Mouse (Mus musculus) myocyte (in vitro differentiated cells): Measurements from ENCODE around the gene Gm11172. TPM values are rescaled to one million over a fixed set of nuclear protein-coding genes. Genes with fewer than 3 reads are reported as not detected.

Experiments
- H3K27me3 ChIP-seq: one replicate; pipeline ENCODE4 v1.6.1; 2011; ENCODE audit not compliant: control insufficient read depth, insufficient read depth, insufficient read length
- H3K36me3 ChIP-seq: one replicate; pipeline ENCODE4 v1.6.1; 2011; ENCODE audit not compliant: control insufficient read depth, insufficient read depth
- H3K4me2 ChIP-seq: one replicate; pipeline ENCODE4 v1.6.1; 2011; ENCODE audit warnings: low read depth, control low read depth
- H3K4me3 ChIP-seq: one replicate; pipeline ENCODE4 v1.5.1; 2011; ENCODE audit warnings: mild to moderate bottlenecking, control low read depth, moderate library complexity
- H3K79me2 ChIP-seq: one replicate; pipeline ENCODE4 v1.6.1; 2011; ENCODE audit not compliant: control insufficient read depth, insufficient read depth
- H3ac ChIP-seq: one replicate; pipeline ENCODE4 v1.6.1; 2011; ENCODE audit not compliant: control insufficient read depth, insufficient read length
- CEBPB ChIP-seq: IDR thresholded peaks from 2 replicates; pipeline ENCODE4 v1.6.1; 2011; ENCODE audit warnings: mild to moderate bottlenecking, moderate library complexity; ENCODE audit not compliant: poor library complexity, insufficient read depth, severe bottlenecking
- E2F4 ChIP-seq: IDR thresholded peaks from one replicate; pipeline ENCODE4 v1.6.1; 2011; ENCODE audit warnings: mild to moderate bottlenecking, control low read depth, moderate library complexity; ENCODE audit not compliant: insufficient read depth
- MAX ChIP-seq: IDR thresholded peaks from one replicate; pipeline ENCODE4 v1.6.1; 2011; ENCODE audit warnings: low read depth, mild to moderate bottlenecking, control low read depth
- MYOD1 ChIP-seq, 3 experiments: IDR thresholded peaks; one replicate each; pipeline ENCODE4 v1.6.1; 2011; ENCODE audit warnings: control low read depth in 2 of 3, low read depth in 2 of 3, mild to moderate bottlenecking in 2 of 3, moderate library complexity in 1 of 3; ENCODE audit not compliant: insufficient read length in 2 of 3, control insufficient read depth in 1 of 3
- MYOG ChIP-seq, 3 experiments: IDR thresholded peaks; one replicate each; pipeline ENCODE4 v1.6.1; 2011; ENCODE audit warnings: control low read depth in 2 of 3, low read depth in 2 of 3, mild to moderate bottlenecking in 2 of 3; ENCODE audit not compliant: insufficient read length in 2 of 3, control insufficient read depth in 1 of 3, insufficient read depth in 1 of 3
- POLR2A ChIP-seq: IDR thresholded peaks from one replicate; pipeline ENCODE4 v1.6.1; 2011; ENCODE audit warnings: low read depth, mild to moderate bottlenecking, control low read depth, moderate library complexity; ENCODE audit not compliant: insufficient read length
- POLR2AphosphoS2 ChIP-seq: IDR thresholded peaks from one replicate; pipeline ENCODE4 v1.6.1; 2011; ENCODE audit warnings: low read depth, control low read depth; ENCODE audit not compliant: insufficient read length
- REST ChIP-seq: IDR thresholded peaks from one replicate; pipeline ENCODE4 v1.6.1; 2011; ENCODE audit warnings: mild to moderate bottlenecking, control low read depth, moderate library complexity; ENCODE audit not compliant: insufficient read depth, insufficient read length
- SRF ChIP-seq: IDR thresholded peaks from one replicate; pipeline ENCODE4 v1.6.1; 2011; ENCODE audit warnings: low read depth; ENCODE audit not compliant: control insufficient read depth, insufficient read length
- TCF12 ChIP-seq: IDR thresholded peaks from one replicate; pipeline ENCODE4 v1.6.1; 2011; ENCODE audit warnings: mild to moderate bottlenecking, control low read depth; ENCODE audit not compliant: poor library complexity, insufficient read depth, severe bottlenecking
- TCF3 ChIP-seq: IDR thresholded peaks from one replicate; pipeline ENCODE4 v1.6.1; 2011; ENCODE audit warnings: low read depth, control low read depth; ENCODE audit not compliant: insufficient read length
- USF1 ChIP-seq: IDR thresholded peaks from one replicate; pipeline ENCODE4 v1.6.1; 2011; ENCODE audit warnings: low read depth, mild to moderate bottlenecking, control low read depth, moderate library complexity
- polyA plus RNA-seq: library from polyadenylated mRNA; unstranded; fragments of >200 nt; fragmentation: generic; extraction: Trizol; gene quantifications from one replicate; pipeline ENCODE4 v1.2.1, GENCODE M21; 2012; ENCODE audit warnings: missing spikeins

Gm11172 gene
- polyA plus RNA-seq, 1 experiment = not detected

- H3K4me3 ChIP-seq = no peak overlapping the region
- H3K79me2 ChIP-seq = no peaks in the 10 kb centered on the region
- no peak overlapping the region for H3K4me2 ChIP-seq
- TF ChIP-seq POLR2AphosphoS2 (no peak), MAX (no peak), REST (no peak), MYOG (IDR thresholded peaks at IDR 0.05; ENCODE audit: control insufficient read depth in 1 of 3, insufficient read depth in 1 of 3, insufficient read length in 2 of 3, low read depth in 2 of 3) (no peak), SRF (no peak), E2F4 (no peak), TCF3 (no peak), POLR2A (no peak), MYOD1 (IDR thresholded peaks at IDR 0.05; ENCODE audit: control insufficient read depth in 1 of 3, insufficient read length in 2 of 3, low read depth in 2 of 3) (no peak), TCF12 (no peak), USF1 (no peak)
- no peaks in the 10 kb centered on the region for H3K27me3 ChIP-seq
- H3ac ChIP-seq = no peak overlapping the region
- H3K36me3 ChIP-seq = no peaks in the 10 kb centered on the region
These were observed 7.3 kb downstream of the Gm11172 start for GRCm38 (mm10) chr16:10819966-10820365.

GRCm38 (mm10) chr16:10821387-10821786 is 8.7 kb downstream of the Gm11172 start:
- Histone ChIP-seq H3K36me3 (no peaks in the 10 kb centered on the region), H3ac (no peak overlapping the region), H3K4me3 (no peak overlapping the region), H3K4me2 (no peak overlapping the region), H3K79me2 (no peaks in the 10 kb centered on the region), H3K27me3 (no peaks in the 10 kb centered on the region)
- TF ChIP-seq CEBPB (no peak), MAX (no peak), TCF3 (no peak), MYOG (IDR thresholded peaks at IDR 0.05; ENCODE audit: control insufficient read depth in 1 of 3, insufficient read depth in 1 of 3, insufficient read length in 2 of 3, low read depth in 2 of 3) (no peak), SRF (no peak), USF1 (no peak), POLR2A (no peak), REST (no peak), MYOD1 (IDR thresholded peaks at IDR 0.05; ENCODE audit: control insufficient read depth in 1 of 3, insufficient read length in 2 of 3, low read depth in 2 of 3) (no peak), TCF12 (no peak), POLR2AphosphoS2 (no peak), E2F4 (no peak)

- Histone ChIP-seq H3ac (no peak overlapping the region), H3K36me3 (no peaks in the 10 kb centered on the region), H3K4me3 (no peak overlapping the region), H3K79me2 (no peaks in the 10 kb centered on the region), H3K4me2 (no peak overlapping the region), H3K27me3 (no peaks in the 10 kb centered on the region)
- no peak for TF ChIP-seq TCF12
- no peak for TF ChIP-seq POLR2A
- TF ChIP-seq REST = no peak
- no peak for TF ChIP-seq TCF3
- no peak for TF ChIP-seq CEBPB
- TF ChIP-seq SRF = no peak
- TF ChIP-seq POLR2AphosphoS2 = no peak
- no peak for TF ChIP-seq MAX
- no peak for TF ChIP-seq E2F4
- no peak for TF ChIP-seq MYOG (IDR thresholded peaks at IDR 0.05; ENCODE audit: control insufficient read depth in 1 of 3, insufficient read depth in 1 of 3, insufficient read length in 2 of 3, low read depth in 2 of 3)
- TF ChIP-seq MYOD1 (IDR thresholded peaks at IDR 0.05; ENCODE audit: control insufficient read depth in 1 of 3, insufficient read length in 2 of 3, low read depth in 2 of 3) = no peak
- no peak for TF ChIP-seq USF1
These were observed 11.8 kb downstream of the Gm11172 start for GRCm38 (mm10) chr16:10824536-10824935.

DNA sequence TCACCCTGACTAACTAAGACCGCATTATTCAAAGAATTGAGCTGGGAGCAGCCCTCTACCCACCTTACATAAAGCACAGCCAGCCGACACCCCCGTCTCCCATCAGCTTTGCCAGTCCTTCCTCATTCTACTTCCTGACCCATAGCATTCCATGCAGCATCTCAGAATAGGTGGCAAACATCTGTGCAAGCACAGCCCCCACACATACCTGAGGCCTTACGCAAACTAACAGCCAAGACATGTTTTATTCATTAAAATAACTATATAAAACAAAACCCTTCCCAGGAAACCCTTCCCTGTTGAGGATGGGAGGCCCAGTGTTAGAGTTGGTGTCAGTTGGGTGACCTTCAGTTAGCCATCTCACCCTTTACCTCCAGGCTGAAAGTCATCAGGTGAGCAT is 13.1 kb downstream of the Gm11172 start:
- Histone ChIP-seq H3K79me2 (no peaks in the 10 kb centered on the region), H3K27me3 (no peaks in the 10 kb centered on the region), H3K4me3 (no peak overlapping the region), H3ac (no peak overlapping the region), H3K4me2 (no peak overlapping the region), H3K36me3 (no peaks in the 10 kb centered on the region)
- no peak for TF ChIP-seq TCF3

DNA sequence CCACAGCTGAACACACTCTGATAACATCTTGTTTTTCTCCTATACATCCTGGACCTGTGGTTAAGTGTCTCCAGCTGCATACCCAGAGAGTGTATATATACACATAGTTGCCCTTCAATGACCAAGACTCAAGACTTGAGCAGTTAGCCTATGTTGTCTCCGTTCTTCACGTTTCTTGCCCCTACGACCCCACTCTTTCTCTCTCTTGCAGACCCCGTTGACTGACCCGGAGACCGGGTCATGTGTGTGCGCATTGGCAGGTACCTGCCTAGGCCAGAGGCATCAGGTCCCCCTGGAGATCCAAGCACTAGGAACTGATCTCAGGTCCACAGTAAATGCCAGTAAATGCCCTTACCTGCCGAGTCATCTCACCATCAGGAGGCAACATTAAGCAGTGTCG is 14.6 kb downstream of the Gm11172 start:
- TF ChIP-seq USF1 = no peak
- no peak for TF ChIP-seq TCF3
- H3K4me2 ChIP-seq = no peak overlapping the region
- no peaks in the 10 kb centered on the region for H3K36me3 ChIP-seq
- no peak overlapping the region for H3ac ChIP-seq
- H3K4me3 ChIP-seq = no peak overlapping the region
- H3K27me3 ChIP-seq = no peaks in the 10 kb centered on the region
- no peaks in the 10 kb centered on the region for H3K79me2 ChIP-seq
